Mouse (Mus musculus) CD8-positive naive resting alpha-beta T cell, adult 2 months (primary cell): ENCODE data around the gene Slmap.
"Not testable (repeated sequence)": the region's sequence is repeated elsewhere in the genome, so short reads cannot be mapped to it uniquely, and the experiment has no call there.

Experiments used
- DNase-seq, 2 experiments: peaks; one replicate each; pipeline ENCODE4 v3.0.0; 2022; ENCODE audit warnings: low read depth in 2 of 2, low spot score in 2 of 2

Gene Slmap

GRCm38 (mm10) chr14:26534757-26535479 is at the start of gene Slmap:
Gene Slmap, minus strand, starts transcription at chr14:26534931.
- peak; percentile 98 for DNase-seq

GRCm38 (mm10) chr14:26583645-26584044 is 48.9 kb upstream of the Slmap start:
- DNase-seq, result no peak

- peak; percentile 75 to 81 for DNase-seq
Measured at GRCm38 (mm10) chr14:26579346-26580343, 44.9 kb upstream of the Slmap start.

- DNase-seq, result peak in 1 of 2 experiments; percentile 4
Measured at GRCm38 (mm10) chr14:26578791-26579191, 44.1 kb upstream of the Slmap start.

GRCm38 (mm10) chr14:26576255-26576780 is 41.6 kb upstream of the Slmap start:
- no peak for DNase-seq

- not testable (repeated sequence) for DNase-seq
Measured at GRCm38 (mm10) chr14:26573556-26573955, 38.8 kb upstream of the Slmap start, which contains the start of gene Dennd6a. Gene Dennd6a, plus strand, starts transcription at chr14:26573856.

- no peak for DNase-seq
Measured at GRCm38 (mm10) chr14:26571951-26572675, 37.4 kb upstream of the Slmap start.

GRCm38 (mm10) chr14:26569880-26570279 is 35.1 kb upstream of the Slmap start:
- DNase-seq, result no peak

- no peak for DNase-seq
Measured at GRCm38 (mm10) chr14:26562247-26562646, 27.5 kb upstream of the Slmap start.

- no peak for DNase-seq
Measured at GRCm38 (mm10) chr14:26558536-26558935, 23.8 kb upstream of the Slmap start.

- DNase-seq, result no peak
Measured at GRCm38 (mm10) chr14:26557581-26557980, 22.9 kb upstream of the Slmap start.

- no peak for DNase-seq
Measured at GRCm38 (mm10) chr14:26552853-26553252, 18.1 kb upstream of the Slmap start.

GRCm38 (mm10) chr14:26552441-26552840 is 17.7 kb upstream of the Slmap start:
- DNase-seq, result no peak

- DNase-seq, result no peak
Measured at GRCm38 (mm10) chr14:26550712-26551111, 16.0 kb upstream of the Slmap start.

- DNase-seq, result no peak
Measured at GRCm38 (mm10) chr14:26547516-26548488, 13.1 kb upstream of the Slmap start.

GRCm38 (mm10) chr14:26542136-26542535 is 7.4 kb upstream of the Slmap start:
- DNase-seq, result no peak

GRCm38 (mm10) chr14:26540577-26540976 is 5.8 kb upstream of the Slmap start:
- DNase-seq, result no peak

- DNase-seq, result no peak
Measured at GRCm38 (mm10) chr14:26539241-26539640, 4.5 kb upstream of the Slmap start.

- DNase-seq, result peak; percentile 21 to 47
Measured at GRCm38 (mm10) chr14:26533821-26534756, 642 bp downstream of the Slmap start.
